Mouse (Mus musculus): Measurements from ENCODE around the gene Slc27a1. TPM values are rescaled to one million over a fixed set of nuclear protein-coding genes. Genes with fewer than 3 reads are reported as not detected.

Slc27a1 gene
- 1.6 TPM for polyA plus RNA-seq (2014; fragmentation: Illumina TruSeq; extraction: RNeasy Lipid Tissue Mini Kit (QIAGEN cat#74804); ENCODE audit: low read depth, low replicate concordance)

DNA sequence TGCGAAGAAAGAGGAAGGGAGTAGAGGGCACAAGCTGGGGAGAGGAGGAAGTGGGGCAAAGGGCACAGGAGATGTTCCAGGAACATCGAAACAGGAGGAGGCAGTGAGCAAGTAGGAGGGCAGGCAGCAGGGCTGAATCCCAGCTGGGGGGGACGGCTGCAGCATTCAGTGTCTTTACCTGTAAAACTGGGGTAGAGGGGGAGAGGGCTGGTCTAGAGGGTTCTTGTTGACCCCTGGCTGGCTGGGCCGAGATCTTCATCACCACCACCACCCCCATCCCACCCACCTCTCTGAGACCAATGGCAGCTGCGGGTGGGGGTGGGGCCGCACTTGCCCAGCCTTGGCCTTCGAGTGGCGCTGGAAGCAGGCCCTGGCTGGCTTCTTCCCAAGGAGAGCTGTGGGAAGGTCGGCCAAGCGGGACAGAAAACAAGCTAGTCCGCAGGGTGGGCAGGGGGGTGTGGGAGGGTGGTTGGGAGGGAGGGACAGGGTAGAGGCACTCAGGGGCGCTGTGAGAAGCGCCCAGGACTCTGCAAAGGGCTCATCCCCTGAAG lies at the start of gene Slc27a1:
TSS of gene Slc27a1 (plus strand) at position 496 of the 551 bp plus-strand sequence.

DNA sequence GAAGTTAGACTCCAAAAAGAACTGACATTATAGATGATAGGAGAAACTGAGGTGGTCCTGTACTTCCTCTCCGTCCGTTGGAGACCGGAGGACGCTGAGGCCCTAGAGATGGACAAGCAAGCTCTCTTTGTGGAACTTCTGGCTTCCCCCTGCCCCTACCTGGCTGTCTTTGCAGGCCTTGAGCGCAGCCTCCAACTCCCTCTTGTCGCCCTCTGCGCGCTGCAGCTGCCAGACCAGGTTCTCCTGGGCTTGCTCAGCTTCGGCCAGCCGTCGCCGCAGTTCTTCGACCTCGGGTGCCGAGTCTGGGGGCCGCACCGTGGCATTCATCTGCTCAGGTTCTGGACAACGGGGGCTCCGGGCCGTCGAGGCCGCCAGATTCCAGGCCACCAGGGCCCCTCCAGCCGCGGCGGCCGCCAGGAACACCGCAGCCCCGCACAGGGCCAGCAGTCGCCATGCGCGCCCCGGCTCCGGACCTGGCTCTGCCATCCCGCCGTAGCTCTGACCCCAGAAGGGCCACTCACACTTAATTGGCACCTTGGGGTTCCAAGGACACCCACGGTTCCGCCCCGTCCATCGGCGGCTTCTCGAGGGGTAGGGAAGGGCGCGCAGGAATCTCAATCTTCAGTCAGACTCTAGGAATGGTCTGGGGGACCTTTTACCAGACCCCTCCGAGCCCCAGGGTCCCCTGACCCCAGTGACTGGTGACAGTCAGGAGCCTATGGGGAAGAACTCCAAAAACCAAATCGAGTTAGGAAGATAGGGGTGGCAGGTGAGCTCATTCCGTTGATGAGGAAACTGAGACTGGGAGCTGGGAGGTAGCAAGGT lies 43.2 kb upstream of the Slc27a1 start, which contains the start of gene Ccdc194:
TSS of gene Ccdc194 (minus strand) at position 486 of the 825 bp plus-strand sequence.

DNA sequence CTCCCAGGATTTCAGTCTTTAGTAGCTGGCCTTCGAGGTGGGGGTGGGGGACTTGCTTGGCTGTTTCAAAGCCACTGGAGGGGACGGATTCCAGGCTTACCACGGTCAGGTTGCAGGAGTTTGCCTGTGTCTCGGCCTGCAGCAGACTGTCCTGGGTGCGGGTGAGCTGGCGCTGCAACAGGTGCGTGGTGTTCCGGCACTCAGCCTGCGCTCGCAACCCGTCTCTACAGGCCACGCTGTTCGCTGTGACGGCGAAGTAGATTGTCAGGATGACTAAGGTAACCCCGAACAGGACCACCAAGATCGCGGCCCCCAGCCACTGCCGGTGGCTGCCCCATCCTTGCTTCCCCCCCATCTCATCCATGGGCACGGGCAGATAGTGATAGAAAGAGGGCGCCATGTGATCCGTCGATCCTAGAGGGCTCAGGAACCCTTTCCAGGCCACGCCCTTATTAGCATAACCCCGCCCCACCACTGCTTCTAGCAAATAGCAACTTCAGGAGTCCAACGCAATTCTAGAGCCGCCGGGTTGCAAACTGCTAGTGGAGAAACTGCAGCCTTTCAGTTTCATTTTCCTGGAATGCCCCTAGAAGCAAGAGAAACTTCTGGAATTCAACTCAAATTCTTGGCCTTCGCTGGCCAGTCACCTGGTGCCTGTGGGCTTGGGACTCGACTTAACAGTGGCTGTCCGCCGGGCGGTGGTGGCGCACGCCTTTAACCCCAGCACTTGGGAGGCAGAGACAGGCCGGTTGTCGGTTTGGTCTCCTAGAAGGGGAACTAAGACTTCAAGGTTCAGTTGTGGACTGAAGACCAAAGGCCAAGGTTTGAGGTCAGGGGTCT lies 31.4 kb upstream of the Slc27a1 start, which contains the start of gene Bst2:
TSS of gene Bst2 (minus strand) at position 429 of the 840 bp plus-strand sequence.

DNA sequence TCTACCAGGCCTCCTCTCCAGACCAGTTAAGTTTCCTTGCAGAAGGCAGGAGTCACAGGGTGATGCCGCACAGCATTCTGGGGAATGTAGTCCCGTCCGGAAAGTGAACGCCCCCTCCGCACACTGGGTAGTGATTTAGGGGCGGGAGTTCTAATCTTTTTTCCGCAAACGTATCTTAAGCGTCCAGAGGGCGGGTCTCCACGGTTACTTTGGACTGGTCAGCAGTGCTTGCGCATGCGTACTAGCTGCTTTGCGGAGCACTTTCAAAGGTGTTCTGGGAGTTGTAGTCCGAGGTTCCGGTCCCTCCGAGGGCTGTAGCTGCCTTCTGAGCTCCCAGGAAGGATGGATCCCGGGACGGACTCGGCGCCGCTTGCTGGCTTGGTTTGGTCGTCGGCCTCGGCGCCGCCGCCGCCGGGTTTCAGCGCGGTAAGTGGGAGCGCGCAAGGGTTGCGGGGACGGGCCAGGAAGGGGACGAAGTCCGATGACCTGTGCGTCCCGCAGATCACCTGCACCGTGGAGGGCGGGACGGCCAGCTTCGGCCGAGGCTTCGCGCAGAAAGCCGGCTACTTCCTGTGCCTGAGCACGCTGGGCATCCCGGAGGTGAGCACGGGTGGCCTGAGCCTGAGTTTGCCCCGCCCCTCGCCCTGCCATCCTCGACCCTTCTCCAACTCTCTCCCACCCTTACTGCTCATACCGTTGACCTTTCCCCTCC lies 25.9 kb upstream of the Slc27a1 start, which contains the start of gene Mvb12a:
TSS of gene Mvb12a (plus strand) at position 291 of the 712 bp plus-strand sequence.

DNA sequence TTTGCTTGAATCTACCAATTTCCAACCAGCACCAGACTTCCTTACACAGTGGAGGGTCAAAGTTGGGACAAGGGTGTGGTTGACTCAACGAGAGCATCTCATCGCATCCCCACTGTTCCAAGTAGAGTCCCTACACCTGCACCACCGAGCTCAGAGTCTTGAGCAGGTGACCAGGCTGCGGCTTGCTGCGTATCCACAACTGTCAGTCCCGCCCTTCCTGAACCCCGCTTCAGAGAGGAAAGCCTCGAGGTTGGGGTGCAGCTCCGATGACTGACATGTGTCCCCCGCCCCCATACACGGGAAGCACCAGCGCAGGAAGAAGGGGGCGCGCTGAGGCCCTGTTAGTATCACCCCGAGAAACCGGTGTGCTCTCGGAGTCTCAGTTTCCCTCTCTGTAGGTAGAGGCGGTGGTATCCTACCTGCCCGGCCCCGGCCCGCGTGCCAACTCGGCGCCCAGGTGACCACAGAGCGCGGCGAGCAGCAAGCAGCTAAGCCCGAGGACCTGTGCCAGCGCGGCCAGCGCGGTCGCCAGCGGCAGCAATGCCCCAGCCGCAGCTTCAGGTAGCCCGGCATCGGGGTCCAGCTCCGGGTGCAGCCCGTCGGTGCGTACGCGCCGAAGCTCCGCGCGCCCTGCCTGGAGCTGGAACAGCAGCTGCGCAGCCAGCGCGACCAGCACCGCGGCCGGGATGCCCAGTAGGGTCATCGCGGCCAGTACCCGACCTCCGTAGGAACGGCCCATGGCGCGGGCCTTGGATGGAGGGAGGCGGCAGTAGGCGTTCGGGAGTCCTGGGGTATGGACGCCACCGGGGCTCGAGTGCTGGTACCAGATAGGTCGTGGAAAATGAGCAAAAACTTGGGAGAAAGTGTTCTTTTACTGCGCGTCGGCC lies 10.4 kb upstream of the Slc27a1 start, which contains the start of gene Tmem221:
TSS of gene Tmem221 (minus strand) at position 801 of the 887 bp plus-strand sequence.

DNA sequence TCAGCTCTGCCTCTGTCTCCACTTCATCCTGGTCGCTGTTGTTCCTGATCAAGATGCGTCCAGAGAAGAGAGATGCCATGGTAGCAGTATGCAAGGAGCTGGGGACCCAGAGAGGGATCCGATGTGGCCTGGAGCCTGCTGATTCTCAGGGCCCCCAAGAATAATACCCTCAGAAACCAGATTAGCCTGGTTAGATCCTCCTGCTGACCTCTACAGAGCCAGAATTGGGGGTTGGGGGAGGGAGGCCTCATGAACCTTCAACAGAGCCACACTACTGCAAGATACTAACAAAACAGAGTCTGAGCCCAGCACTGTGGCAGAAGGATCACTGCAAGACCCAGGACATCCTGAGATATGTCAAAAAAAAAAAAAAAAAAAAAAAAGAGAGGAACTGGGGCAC lies 2.2 kb upstream of the Slc27a1 start, which contains the start of gene Nxnl1:
TSS of gene Nxnl1 (minus strand) at position 101 of the 400 bp plus-strand sequence.

DNA sequence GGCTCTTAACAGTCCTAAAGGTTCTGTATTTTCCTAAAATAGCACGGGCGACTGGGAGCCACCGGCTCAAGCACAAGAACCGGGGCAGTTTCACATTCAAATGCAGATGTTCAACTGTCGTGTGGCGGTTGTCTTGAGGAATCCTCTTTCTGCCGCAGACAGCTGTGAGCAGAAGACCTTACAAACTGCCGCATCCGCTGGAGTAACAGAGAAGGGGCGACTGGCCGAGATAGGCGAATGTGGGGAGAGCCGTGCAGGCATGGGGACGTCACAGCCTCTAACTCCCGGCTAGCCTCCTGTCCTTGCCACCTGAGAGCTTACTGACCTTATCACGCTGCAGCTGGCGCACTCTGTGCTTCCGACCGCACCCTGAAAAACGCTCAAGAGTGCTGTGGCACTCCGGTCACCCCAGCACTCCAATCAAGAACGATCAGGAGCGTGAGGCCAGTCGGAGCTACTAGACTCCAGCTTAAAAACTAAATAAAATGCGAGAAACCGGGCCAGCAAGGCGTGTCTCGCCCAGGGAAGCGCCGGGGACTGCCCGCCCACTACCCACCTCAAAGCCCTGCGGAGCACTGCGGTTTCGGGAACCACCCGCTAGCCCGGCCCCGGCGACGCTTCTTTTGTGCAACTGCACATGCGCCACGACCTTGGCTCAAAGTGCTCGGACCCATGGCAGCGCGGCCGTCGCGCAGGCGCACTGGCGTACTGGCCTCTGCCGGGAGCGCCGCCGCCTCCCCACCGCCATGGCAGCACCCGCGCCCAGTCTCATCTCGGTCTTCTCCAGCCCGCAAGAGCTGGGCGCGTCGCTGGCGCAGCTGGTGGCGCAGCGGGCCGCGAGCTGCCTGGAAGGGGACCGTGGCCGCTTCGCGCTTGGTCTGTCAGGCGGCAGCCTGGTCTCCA lies 23.0 kb downstream of the Slc27a1 start, which contains the start of gene Pgls:
TSS of gene Pgls (plus strand) at position 706 of the 903 bp plus-strand sequence.

DNA sequence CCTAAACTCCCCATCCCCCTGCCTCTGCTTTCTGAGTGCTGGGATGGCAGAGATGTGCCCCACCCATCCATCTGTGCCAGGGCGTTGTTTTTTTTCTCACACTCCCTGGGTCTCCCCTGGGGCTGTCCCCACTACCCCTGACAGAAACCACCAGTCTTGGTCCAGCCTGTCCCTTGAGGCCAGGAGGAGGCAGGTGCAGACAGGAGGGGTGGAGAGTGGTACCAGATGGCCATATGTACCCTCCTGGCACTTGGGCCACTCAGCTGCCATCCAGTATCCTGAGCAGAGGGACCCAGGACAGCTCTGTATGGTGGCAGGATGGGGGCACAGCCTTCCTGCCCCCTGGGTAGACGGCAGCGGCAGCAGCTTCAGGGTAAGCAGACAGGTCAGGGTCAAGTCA lies 28.8 kb downstream of the Slc27a1 start, which contains the start of gene Fam129c:
TSS of gene Fam129c (plus strand) at position 198 of the 400 bp plus-strand sequence.

DNA sequence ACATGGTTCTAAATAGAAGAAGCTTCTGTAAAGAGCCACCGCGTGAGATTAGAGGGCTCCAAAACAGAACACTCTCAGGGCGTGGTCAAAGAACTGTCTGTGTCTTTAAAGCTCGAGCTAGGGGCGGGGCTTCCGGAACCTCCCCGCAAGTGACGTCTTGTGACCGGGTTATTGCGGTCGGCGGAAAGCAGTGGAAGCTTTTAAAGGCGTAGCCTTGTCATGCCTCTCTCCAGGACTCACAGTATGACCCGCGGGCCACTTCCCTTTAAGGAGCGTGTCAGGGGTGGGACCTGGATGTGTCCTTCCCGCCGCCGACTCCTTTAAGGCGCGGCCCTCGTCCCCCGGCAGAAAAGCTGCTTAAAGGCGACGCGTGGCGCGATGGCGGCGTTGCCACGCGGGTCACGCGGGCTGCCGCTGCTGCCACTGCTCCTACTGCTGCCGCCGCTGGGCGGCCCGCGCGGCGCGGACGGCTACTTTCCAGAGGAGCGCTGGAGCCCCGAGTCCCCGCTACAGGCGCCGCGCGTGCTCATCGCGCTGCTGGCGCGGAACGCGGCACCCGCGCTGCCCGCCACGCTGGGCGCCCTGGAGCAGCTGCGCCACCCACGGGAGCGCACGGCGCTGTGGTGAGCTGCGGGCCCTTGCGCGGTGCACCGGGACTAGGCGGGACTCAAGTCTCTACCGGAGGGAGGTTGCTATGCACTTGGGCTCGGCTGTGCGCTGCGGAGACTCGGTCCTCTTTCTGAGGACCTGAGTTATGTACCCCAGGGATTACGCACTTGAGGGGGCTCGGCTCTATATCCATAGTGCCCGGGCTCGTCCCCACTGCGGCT lies 42.4 kb downstream of the Slc27a1 start, which contains the start of gene Colgalt1:
TSS of gene Colgalt1 (plus strand) at position 177 of the 830 bp plus-strand sequence.

Other genes starting within 250 kb of the Slc27a1 start
- 2.1 TPM for gene Use1, start 202.0 kb upstream of the Slc27a1 start, polyA plus RNA-seq (2014; fragmentation: Illumina TruSeq; extraction: RNeasy Lipid Tissue Mini Kit (QIAGEN cat#74804); ENCODE audit: low read depth, low replicate concordance)
- gene Ocel1, start 197.6 kb upstream of the Slc27a1 start, polyA plus RNA-seq (2014; fragmentation: Illumina TruSeq; extraction: RNeasy Lipid Tissue Mini Kit (QIAGEN cat#74804); ENCODE audit: low read depth, low replicate concordance), result 2.1 TPM
- gene Nr2f6, start 186.9 kb upstream of the Slc27a1 start, polyA plus RNA-seq (2014; fragmentation: Illumina TruSeq; extraction: RNeasy Lipid Tissue Mini Kit (QIAGEN cat#74804); ENCODE audit: low read depth, low replicate concordance), result 2.5 TPM
- gene Ushbp1, start 173.1 kb upstream of the Slc27a1 start, polyA plus RNA-seq (2014; fragmentation: Illumina TruSeq; extraction: RNeasy Lipid Tissue Mini Kit (QIAGEN cat#74804); ENCODE audit: low read depth, low replicate concordance), result 0.89 TPM
- gene Babam1, start 172.0 kb upstream of the Slc27a1 start, polyA plus RNA-seq (2014; fragmentation: Illumina TruSeq; extraction: RNeasy Lipid Tissue Mini Kit (QIAGEN cat#74804); ENCODE audit: low read depth, low replicate concordance), result 17.8 TPM
- not detected for gene Ankle1, start 162.9 kb upstream of the Slc27a1 start, polyA plus RNA-seq (2014; fragmentation: Illumina TruSeq; extraction: RNeasy Lipid Tissue Mini Kit (QIAGEN cat#74804); ENCODE audit: low read depth, low replicate concordance)
- 0.77 TPM for gene Abhd8, start 105.2 kb upstream of the Slc27a1 start, polyA plus RNA-seq (2014; fragmentation: Illumina TruSeq; extraction: RNeasy Lipid Tissue Mini Kit (QIAGEN cat#74804); ENCODE audit: low read depth, low replicate concordance)
- gene Mrpl34, start 103.9 kb upstream of the Slc27a1 start, polyA plus RNA-seq (2014; fragmentation: Illumina TruSeq; extraction: RNeasy Lipid Tissue Mini Kit (QIAGEN cat#74804); ENCODE audit: low read depth, low replicate concordance), result 16.9 TPM
- gene Dda1, start 99.7 kb upstream of the Slc27a1 start, polyA plus RNA-seq (2014; fragmentation: Illumina TruSeq; extraction: RNeasy Lipid Tissue Mini Kit (QIAGEN cat#74804); ENCODE audit: low read depth, low replicate concordance), result 1.3 TPM
- 0.85 TPM for gene Ano8, start 82.9 kb upstream of the Slc27a1 start, polyA plus RNA-seq (2014; fragmentation: Illumina TruSeq; extraction: RNeasy Lipid Tissue Mini Kit (QIAGEN cat#74804); ENCODE audit: low read depth, low replicate concordance)
- 1.4 TPM for gene Gtpbp3, start 80.8 kb upstream of the Slc27a1 start, polyA plus RNA-seq (2014; fragmentation: Illumina TruSeq; extraction: RNeasy Lipid Tissue Mini Kit (QIAGEN cat#74804); ENCODE audit: low read depth, low replicate concordance)
- 6.2 TPM for gene Plvap, start 57.1 kb upstream of the Slc27a1 start, polyA plus RNA-seq (2014; fragmentation: Illumina TruSeq; extraction: RNeasy Lipid Tissue Mini Kit (QIAGEN cat#74804); ENCODE audit: low read depth, low replicate concordance)
- gene Ccdc194, start 43.2 kb upstream of the Slc27a1 start, polyA plus RNA-seq (2014; fragmentation: Illumina TruSeq; extraction: RNeasy Lipid Tissue Mini Kit (QIAGEN cat#74804); ENCODE audit: low read depth, low replicate concordance), result not detected
- gene Bst2, start 31.4 kb upstream of the Slc27a1 start, polyA plus RNA-seq (2014; fragmentation: Illumina TruSeq; extraction: RNeasy Lipid Tissue Mini Kit (QIAGEN cat#74804); ENCODE audit: low read depth, low replicate concordance), result 2.2 TPM
- gene Mvb12a, start 26.0 kb upstream of the Slc27a1 start, polyA plus RNA-seq (2014; fragmentation: Illumina TruSeq; extraction: RNeasy Lipid Tissue Mini Kit (QIAGEN cat#74804); ENCODE audit: low read depth, low replicate concordance), result 1.8 TPM
- gene Tmem221, start 10.0 kb upstream of the Slc27a1 start, polyA plus RNA-seq (2014; fragmentation: Illumina TruSeq; extraction: RNeasy Lipid Tissue Mini Kit (QIAGEN cat#74804); ENCODE audit: low read depth, low replicate concordance), result 2.3 TPM
- 0.20 TPM for gene Nxnl1, start 2.3 kb upstream of the Slc27a1 start, polyA plus RNA-seq (2014; fragmentation: Illumina TruSeq; extraction: RNeasy Lipid Tissue Mini Kit (QIAGEN cat#74804); ENCODE audit: low read depth, low replicate concordance)
- gene Pgls, start 23.3 kb downstream of the Slc27a1 start, polyA plus RNA-seq (2014; fragmentation: Illumina TruSeq; extraction: RNeasy Lipid Tissue Mini Kit (QIAGEN cat#74804); ENCODE audit: low read depth, low replicate concordance), result 0.20 TPM
- not detected for gene Fam129c, start 28.8 kb downstream of the Slc27a1 start, polyA plus RNA-seq (2014; fragmentation: Illumina TruSeq; extraction: RNeasy Lipid Tissue Mini Kit (QIAGEN cat#74804); ENCODE audit: low read depth, low replicate concordance)
- 26.0 TPM for gene Colgalt1, start 42.1 kb downstream of the Slc27a1 start, polyA plus RNA-seq (2014; fragmentation: Illumina TruSeq; extraction: RNeasy Lipid Tissue Mini Kit (QIAGEN cat#74804); ENCODE audit: low read depth, low replicate concordance)
- gene Unc13a, start 102.9 kb downstream of the Slc27a1 start, polyA plus RNA-seq (2014; fragmentation: Illumina TruSeq; extraction: RNeasy Lipid Tissue Mini Kit (QIAGEN cat#74804); ENCODE audit: low read depth, low replicate concordance), result not detected
- gene Jak3, start 107.4 kb downstream of the Slc27a1 start, polyA plus RNA-seq (2014; fragmentation: Illumina TruSeq; extraction: RNeasy Lipid Tissue Mini Kit (QIAGEN cat#74804); ENCODE audit: low read depth, low replicate concordance), result not detected
- gene Insl3, start 120.3 kb downstream of the Slc27a1 start, polyA plus RNA-seq (2014; fragmentation: Illumina TruSeq; extraction: RNeasy Lipid Tissue Mini Kit (QIAGEN cat#74804); ENCODE audit: low read depth, low replicate concordance), result not detected
- 2.9 TPM for gene B3gnt3, start 132.9 kb downstream of the Slc27a1 start, polyA plus RNA-seq (2014; fragmentation: Illumina TruSeq; extraction: RNeasy Lipid Tissue Mini Kit (QIAGEN cat#74804); ENCODE audit: low read depth, low replicate concordance)
- not detected for gene Fcho1, start 156.8 kb downstream of the Slc27a1 start, polyA plus RNA-seq (2014; fragmentation: Illumina TruSeq; extraction: RNeasy Lipid Tissue Mini Kit (QIAGEN cat#74804); ENCODE audit: low read depth, low replicate concordance)

Measured in kidney, adult 10 weeks (tissue).